Mouse (Mus musculus) midbrain, postnatal 0 days (tissue): ENCODE results near the gene Gm36210. TPM values are rescaled to one million over a fixed set of nuclear protein-coding genes. Genes with fewer than 3 reads are reported as not detected.
A peak's percentile ranks its signal among the peaks of the same experiment; 100 is the strongest.

Experiments
- ATAC-seq: fragments of 200-750 bp; cut with Nextera tagmentation; 2 replicates; pipeline ENCODE4 v1.8.0; 2017; ENCODE audit warnings: moderate number of reproducible peaks, mild to moderate bottlenecking, moderate TSS enrichment, moderate library complexity; ENCODE audit not compliant: low FRiP score
- DNase-seq: peaks from one replicate; pipeline ENCODE4 v3.0.0-alpha.2; 2015; ENCODE audit warnings: low spot score
- H3K27ac ChIP-seq: fragments of 300-500 bp; sonication (generic); 2 replicates; pipeline ENCODE4 v1.5.1; 2014; ENCODE audit warnings: low read depth, mild to moderate bottlenecking, low read length, mixed read lengths
- H3K27me3 ChIP-seq: fragments of 300-500 bp; sonication (generic); 2 replicates; pipeline ENCODE4 v1.6.1; 2014; ENCODE audit warnings: low read length, control low read depth, mixed read lengths; ENCODE audit not compliant: insufficient read depth
- H3K36me3 ChIP-seq: fragments of 300-500 bp; sonication (generic); 2 replicates; pipeline ENCODE4 v1.6.1; 2014; ENCODE audit warnings: low read length, control low read depth, mixed read lengths; ENCODE audit not compliant: insufficient read depth
- H3K4me1 ChIP-seq: fragments of 300-500 bp; sonication (generic); 2 replicates; pipeline ENCODE4 v1.6.1; 2014; ENCODE audit warnings: mild to moderate bottlenecking, control low read depth, antibody characterized with exemption, low read length, mixed read lengths; ENCODE audit not compliant: insufficient read depth
- H3K4me2 ChIP-seq: fragments of 300-500 bp; sonication (generic); 2 replicates; pipeline ENCODE4 v1.6.1; 2014; ENCODE audit warnings: low read depth, mild to moderate bottlenecking, low read length, mixed read lengths; ENCODE audit not compliant: poor library complexity, severe bottlenecking
- H3K4me3 ChIP-seq: fragments of 300-500 bp; sonication (generic); 2 replicates; pipeline ENCODE4 v1.5.1; 2014; ENCODE audit warnings: low read depth, mild to moderate bottlenecking, low read length, moderate library complexity
- H3K9ac ChIP-seq: fragments of 300-500 bp; sonication (generic); replicated peaks from 2 replicates; pipeline ENCODE4 v1.6.1; 2014; ENCODE audit warnings: mild to moderate bottlenecking, low read length, moderate library complexity, mixed read lengths; ENCODE audit not compliant: poor library complexity, severe bottlenecking
- H3K9me3 ChIP-seq: fragments of 300-500 bp; sonication (generic); 2 replicates; pipeline ENCODE4 v1.6.1; 2016; ENCODE audit warnings: low read length, control low read depth
- CTCF ChIP-seq: IDR thresholded peaks from 2 replicates; pipeline ENCODE4 v1.5.1; 2016; ENCODE audit warnings: antibody characterized with exemption, mild to moderate bottlenecking
- WGBS: fragments of 180-500 bp; shearing (Covaris S2); extraction: QIAGEN DNeasy Blood & Tissue Kit; methylation state at CpG from one replicate; pipeline ENCODE4 v1.1.7; 2014; 5-methylcytosine and 5-hydroxymethylcytosine counted together
- polyA plus RNA-seq: library from polyadenylated mRNA; unstranded; fragments of >200 nt; fragmentation: Nextera tagmentation; extraction: Ambion mirVana; gene quantifications from 2 replicates; pipeline ENCODE4 v1.2.1, GENCODE M21; 2015
- total RNA-seq: library from RNA; depleted of rRNA; stranded (reverse); fragments of >200 nt; gene quantifications from 2 replicates; pipeline ENCODE4 v1.2.3, GENCODE M21; 2014

Gm36210 gene
- total and polyA plus RNA-seq, 2 experiments from 2014 or later: 0.32 TPM; not detected in 1

- no peaks in the 10 kb centered on the region for H3K36me3 ChIP-seq
- no peak overlapping the region for H3K27ac ChIP-seq
- ATAC-seq: no peak
- no peak for TF ChIP-seq CTCF
- H3K27me3 ChIP-seq: no peaks in the 10 kb centered on the region
- no peak for DNase-seq
- no peak overlapping the region for H3K4me2 ChIP-seq
- H3K9me3 ChIP-seq: no peaks in the 10 kb centered on the region
- no peak overlapping the region for H3K9ac ChIP-seq
- H3K4me1 ChIP-seq: peaks cover 3% of the 10 kb centered on the region; the same call in 1 of the 2 replicates
- no peak overlapping the region for H3K4me3 ChIP-seq
- 84% methylated on average over 9 of the region's 9 CpGs for WGBS
These were observed 3.9 kb downstream of the Gm36210 start for GRCm38 (mm10) chr7:4902404-4902803.

DNA sequence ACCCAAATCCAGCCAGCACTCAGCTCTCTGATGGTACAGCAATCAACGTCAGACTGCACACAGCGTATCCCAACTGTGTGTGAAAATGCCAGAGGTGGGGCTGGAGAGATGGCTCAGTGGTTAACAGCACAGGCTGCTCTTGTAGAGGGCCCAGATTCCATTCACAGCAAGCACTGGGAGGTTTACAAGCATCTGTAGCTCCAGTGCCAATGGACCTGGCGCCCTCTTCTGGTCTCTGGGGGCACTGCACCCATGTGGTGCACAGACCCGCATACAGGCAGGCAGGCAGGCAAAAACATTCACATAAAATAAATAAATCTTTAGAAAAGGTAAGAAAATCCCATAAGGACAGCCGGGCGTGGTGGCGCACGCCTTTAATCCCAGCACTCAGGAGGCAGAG, 5.1 kb downstream of the Gm36210 start:
- Histone ChIP-seq H3K4me2 (peak overlapping the region; percentile 57; the same call in 1 of the 2 replicates), H3K27ac (no peak overlapping the region), H3K36me3 (no peaks in the 10 kb centered on the region), H3K9me3 (no peaks in the 10 kb centered on the region), H3K9ac (no peak overlapping the region), H3K27me3 (no peaks in the 10 kb centered on the region), H3K4me3 (0 out of 2 replicates have a peak overlapping the region, but pooled peaks have one; percentile 33), H3K4me1 (peaks cover 3% of the 10 kb centered on the region; the same call in 1 of the 2 replicates)
- peak; percentile 29 for DNase-seq
- WGBS: 52% methylated on average over 8 of the region's 8 CpGs
- ATAC-seq: no peak
- peak; percentile 72 for TF ChIP-seq CTCF

DNA sequence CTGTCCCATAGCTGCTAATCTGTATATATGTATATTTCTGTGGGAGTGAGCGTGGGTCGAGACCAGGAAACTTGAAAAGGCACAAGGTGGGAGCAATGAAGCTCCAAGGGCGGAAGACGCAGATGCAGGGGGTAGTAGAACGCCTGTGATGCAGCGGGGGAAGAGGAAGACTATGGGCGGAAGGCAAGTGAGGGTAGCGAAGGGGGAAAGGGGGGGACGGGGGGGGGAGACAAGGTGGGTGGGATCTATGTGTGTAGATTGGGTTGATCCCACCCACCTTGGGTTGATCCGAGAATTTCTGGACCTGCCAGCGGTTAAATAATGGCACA, 5.8 kb downstream of the Gm36210 start:
- Histone ChIP-seq H3K9ac (peak overlapping the region; percentile 19; the same call in 1 of the 2 replicates), H3K4me3 (peak overlapping the region; percentile 33; the same call in 1 of the 2 replicates), H3K27ac (no peak overlapping the region), H3K4me2 (peak overlapping the region; percentile 57), H3K9me3 (no peaks in the 10 kb centered on the region), H3K27me3 (no peaks in the 10 kb centered on the region), H3K36me3 (no peaks in the 10 kb centered on the region), H3K4me1 (peaks cover 3% of the 10 kb centered on the region; the same call in 1 of the 2 replicates)
- ATAC-seq (no peak), DNase-seq (no peak)
- TF ChIP-seq CTCF: no peak
- WGBS: 25% methylated on average over 9 of the region's 11 CpGs

DNA sequence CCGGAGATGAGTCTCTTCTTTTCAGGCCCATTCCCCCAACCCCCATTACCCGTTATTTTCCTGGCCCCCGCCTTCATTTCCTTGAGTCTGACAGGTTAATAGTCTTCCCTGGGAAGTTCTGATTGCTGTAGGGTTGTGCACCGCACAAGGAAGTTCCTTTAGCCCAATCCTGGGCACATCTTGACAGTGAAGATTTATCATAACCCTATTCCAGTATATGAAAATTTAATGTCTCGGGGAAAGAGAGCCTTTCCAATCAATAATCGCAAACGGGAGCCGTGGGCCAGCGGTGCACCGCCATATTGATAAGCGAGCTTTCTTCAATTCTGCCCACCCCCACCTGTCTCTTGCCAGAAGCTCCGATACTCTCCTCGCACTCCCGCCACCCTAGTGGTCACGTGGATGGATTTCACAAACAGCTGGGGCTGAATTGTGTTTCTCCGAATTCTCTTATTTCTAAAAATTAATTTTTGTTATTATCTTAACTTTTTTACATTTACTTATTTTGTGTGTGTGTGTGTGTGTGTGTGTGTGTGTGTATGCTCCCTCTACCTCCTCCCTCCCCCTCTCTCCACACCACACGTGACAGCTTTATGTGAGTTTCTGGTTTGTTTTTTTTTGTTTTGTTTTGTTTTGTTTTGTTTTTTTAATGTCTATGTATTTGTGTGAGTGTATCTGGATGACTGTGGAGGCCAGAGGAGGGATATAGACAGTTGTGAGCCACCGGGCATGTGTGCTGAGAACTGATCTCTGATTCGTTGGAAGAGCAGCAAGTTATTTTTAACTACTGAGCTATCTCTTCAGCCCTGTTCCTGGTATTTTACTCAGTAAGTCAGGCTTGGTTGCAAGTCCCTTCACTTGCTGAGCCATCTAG, 6.4 kb downstream of the Gm36210 start:
- TF ChIP-seq CTCF: no peak; the same call in 1 of the 2 replicates
- H3K27me3 ChIP-seq: no peaks in the 10 kb centered on the region
- H3K4me1 ChIP-seq: peaks cover 3% of the 10 kb centered on the region; the same call in 1 of the 2 replicates
- WGBS: 11% methylated on average over 19 of the region's 19 CpGs
- no peaks in the 10 kb centered on the region for H3K36me3 ChIP-seq
- peak; percentile 63; the same call in 1 of the 2 replicates for ATAC-seq
- H3K9me3 ChIP-seq: no peaks in the 10 kb centered on the region
- peak; percentile 59 for DNase-seq
- H3K27ac ChIP-seq: no peak overlapping the region; the same call in 1 of the 2 replicates
- peak overlapping the region; percentile 9 for H3K9ac ChIP-seq
- H3K4me3 ChIP-seq: peak overlapping the region; percentile 33
- H3K4me2 ChIP-seq: peak overlapping the region; percentile 57

GRCm38 (mm10) chr7:4898851-4899648, 7.3 kb downstream of the Gm36210 start:
- ATAC-seq (peak; percentile 66), DNase-seq (peak; percentile 43)
- H3K27ac ChIP-seq: 0 out of 2 replicates have a peak overlapping the region, but pooled peaks have one; percentile 27
- peak overlapping the region; percentile 57 for H3K4me2 ChIP-seq
- H3K9ac ChIP-seq: peak overlapping the region; percentile 9; the same call in 1 of the 2 replicates
- no peaks in the 10 kb centered on the region for H3K36me3 ChIP-seq
- peaks cover 3% of the 10 kb centered on the region; the same call in 1 of the 2 replicates for H3K4me1 ChIP-seq
- H3K4me3 ChIP-seq: peak overlapping the region; percentile 33
- no peak for TF ChIP-seq CTCF
- no peaks in the 10 kb centered on the region for H3K9me3 ChIP-seq
- WGBS: 21% methylated on average over 15 of the region's 18 CpGs
- no peaks in the 10 kb centered on the region for H3K27me3 ChIP-seq
